Mouse (Mus musculus): ENCODE results near the gene Trpm4. TPM values are rescaled to one million over a fixed set of nuclear protein-coding genes. Genes with fewer than 3 reads are reported as not detected.

Gene Trpm4
- polyA plus RNA-seq, 1 experiment from 2014 or later = 9.3 TPM

DNA sequence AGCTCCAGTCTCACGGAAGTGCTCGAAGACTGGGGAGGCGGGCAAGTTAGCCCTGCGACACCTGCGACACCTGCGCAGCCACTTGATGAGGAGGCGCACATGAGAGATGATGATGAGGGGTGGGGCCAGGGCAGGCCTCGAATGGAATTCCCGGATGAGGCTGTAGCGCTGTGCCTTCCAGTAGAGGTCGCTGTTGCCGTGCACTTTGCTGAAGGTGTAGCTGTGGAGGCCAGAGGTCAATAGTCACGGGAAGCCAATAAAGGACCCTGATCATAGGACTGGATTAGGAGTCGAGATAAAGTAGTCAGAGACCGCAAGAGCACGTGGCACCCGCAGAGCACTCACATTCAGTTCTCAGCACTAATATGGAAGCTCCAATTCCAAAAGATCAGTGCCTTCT is 28.3 kb downstream of the Trpm4 start:
- Histone ChIP-seq H3K9me3 (no peaks in the 10 kb centered on the region), H3K4me2 (replicated peaks) (peak overlapping the region; percentile 38), H3K4me3 (peak overlapping the region; percentile 27), H3K9ac (replicated peaks) (no peak overlapping the region), H3K4me1 (peaks cover 28% of the 10 kb centered on the region), H3K27me3 (no peaks in the 10 kb centered on the region), H3K27ac (replicated peaks) (no peak overlapping the region), H3K36me3 (no peaks in the 10 kb centered on the region)
- WGBS = 3% methylated on average over 17 of the region's 17 CpGs
- no peak for ATAC-seq (replicated peaks)

DNA sequence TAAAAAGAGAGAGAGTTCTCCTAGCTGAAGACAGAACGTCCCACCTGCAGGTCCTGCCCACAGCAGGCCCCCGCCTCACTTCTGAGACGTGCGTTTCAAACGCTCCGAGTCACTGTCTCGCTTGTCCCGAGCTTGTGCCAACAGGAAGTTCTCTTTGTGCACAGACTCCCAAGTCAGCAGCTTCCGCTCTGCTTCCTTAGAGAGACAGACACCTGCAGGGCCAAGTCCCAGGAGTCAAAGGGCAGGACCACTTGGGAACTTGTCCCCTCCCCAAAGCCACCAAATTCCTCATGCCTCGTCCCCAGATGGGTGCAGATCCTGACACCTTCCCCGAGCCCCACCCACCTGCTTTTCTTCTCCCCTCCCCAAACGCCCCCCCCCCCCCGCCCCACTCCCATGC is 28.7 kb downstream of the Trpm4 start:
- no peaks in the 10 kb centered on the region for H3K27me3 ChIP-seq
- no peak for ATAC-seq (replicated peaks)
- peak overlapping the region; percentile 38 for H3K4me2 ChIP-seq (replicated peaks)
- H3K27ac ChIP-seq (replicated peaks) = no peak overlapping the region
- H3K36me3 ChIP-seq = no peaks in the 10 kb centered on the region
- H3K9me3 ChIP-seq = no peaks in the 10 kb centered on the region
- 13% methylated on average over 11 of the region's 13 CpGs for WGBS
- peaks cover 32% of the 10 kb centered on the region for H3K4me1 ChIP-seq
- peak overlapping the region; percentile 27 for H3K4me3 ChIP-seq
- no peak overlapping the region for H3K9ac ChIP-seq (replicated peaks)

DNA sequence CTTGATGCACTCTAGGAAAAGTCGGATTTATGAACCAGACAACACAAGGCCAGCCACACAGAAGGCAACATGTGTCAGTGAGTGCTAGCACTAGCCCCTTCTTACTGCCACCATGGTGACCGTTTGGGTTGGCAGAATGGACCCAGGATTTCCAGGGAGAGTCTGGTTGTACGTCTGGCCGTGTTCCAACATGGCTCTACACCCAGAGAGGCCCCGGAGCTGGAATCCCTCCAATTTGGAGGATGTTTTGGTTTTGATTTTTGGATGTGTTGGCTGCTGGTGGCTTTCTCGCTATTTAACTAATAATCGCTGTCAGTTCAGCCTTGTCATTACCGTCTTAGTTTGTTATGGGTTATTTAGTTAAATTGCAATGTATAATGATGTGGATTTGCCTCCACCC is 31.0 kb downstream of the Trpm4 start:
- Histone ChIP-seq H3K36me3 (no peaks in the 10 kb centered on the region), H3K27me3 (no peaks in the 10 kb centered on the region), H3K4me2 (replicated peaks) (no peak overlapping the region), H3K27ac (replicated peaks) (no peak overlapping the region), H3K9ac (replicated peaks) (no peak overlapping the region), H3K9me3 (no peaks in the 10 kb centered on the region), H3K4me1 (peaks cover 33% of the 10 kb centered on the region), H3K4me3 (no peak overlapping the region)
- WGBS = 30% methylated on average over 8 of the region's 8 CpGs
- ATAC-seq (replicated peaks) = no peak

DNA sequence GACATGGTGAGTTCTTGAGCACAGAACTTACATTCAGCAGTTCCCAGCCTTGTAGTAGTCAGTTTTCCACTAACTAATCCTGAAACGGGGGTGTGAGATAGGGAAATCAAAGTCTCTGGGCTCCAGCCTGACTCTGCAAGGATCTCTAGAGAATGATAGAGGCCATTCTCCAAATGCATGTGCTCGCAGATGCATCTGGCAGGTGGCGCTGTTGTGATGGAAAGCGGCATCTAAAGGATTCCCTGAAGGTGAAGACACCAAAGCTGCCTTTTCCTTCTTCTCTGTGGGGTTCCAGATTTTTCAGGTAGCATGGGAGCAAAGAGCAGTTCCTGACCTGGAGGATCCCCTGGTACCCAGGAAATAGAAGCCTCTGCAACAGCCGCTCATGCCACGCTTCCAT is 33.3 kb downstream of the Trpm4 start:
- Histone ChIP-seq H3K36me3 (no peaks in the 10 kb centered on the region), H3K9me3 (no peaks in the 10 kb centered on the region), H3K4me1 (peaks cover 30% of the 10 kb centered on the region), H3K27ac (replicated peaks) (no peak overlapping the region), H3K4me3 (no peak overlapping the region), H3K9ac (replicated peaks) (no peak overlapping the region), H3K4me2 (replicated peaks) (no peak overlapping the region), H3K27me3 (no peaks in the 10 kb centered on the region)
- 0 out of 2 replicates have a peak, but pooled peaks have one; percentile 2 for ATAC-seq (replicated peaks)
- WGBS = 17% methylated on average over 6 of the region's 6 CpGs

DNA sequence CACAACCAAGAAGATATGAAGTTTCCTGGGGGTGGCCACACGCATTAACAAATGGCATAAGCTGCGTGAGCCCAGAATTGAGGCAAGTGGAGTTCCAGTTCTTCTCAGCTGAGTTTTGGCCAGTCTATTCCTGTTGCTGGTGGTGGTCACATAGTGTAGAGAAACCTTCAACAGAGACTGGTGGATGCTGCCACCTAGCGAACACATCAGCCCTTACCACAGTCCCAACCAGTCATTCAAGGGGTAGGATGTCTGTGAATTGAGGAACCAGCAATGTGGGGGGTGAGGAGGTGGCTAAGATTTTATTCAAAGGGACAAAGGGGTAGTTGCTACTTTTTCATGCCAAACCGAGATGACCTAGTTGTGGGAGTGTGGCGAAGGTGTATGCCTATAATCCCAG is 33.8 kb downstream of the Trpm4 start:
- ATAC-seq (replicated peaks) = peak; percentile 91
- Histone ChIP-seq H3K27ac (replicated peaks) (no peak overlapping the region), H3K36me3 (no peaks in the 10 kb centered on the region), H3K4me1 (peaks cover 25% of the 10 kb centered on the region), H3K27me3 (no peaks in the 10 kb centered on the region), H3K9ac (replicated peaks) (no peak overlapping the region), H3K4me3 (no peak overlapping the region), H3K9me3 (no peaks in the 10 kb centered on the region), H3K4me2 (replicated peaks) (no peak overlapping the region)
- WGBS = 14% methylated on average over 5 of the region's 5 CpGs

DNA sequence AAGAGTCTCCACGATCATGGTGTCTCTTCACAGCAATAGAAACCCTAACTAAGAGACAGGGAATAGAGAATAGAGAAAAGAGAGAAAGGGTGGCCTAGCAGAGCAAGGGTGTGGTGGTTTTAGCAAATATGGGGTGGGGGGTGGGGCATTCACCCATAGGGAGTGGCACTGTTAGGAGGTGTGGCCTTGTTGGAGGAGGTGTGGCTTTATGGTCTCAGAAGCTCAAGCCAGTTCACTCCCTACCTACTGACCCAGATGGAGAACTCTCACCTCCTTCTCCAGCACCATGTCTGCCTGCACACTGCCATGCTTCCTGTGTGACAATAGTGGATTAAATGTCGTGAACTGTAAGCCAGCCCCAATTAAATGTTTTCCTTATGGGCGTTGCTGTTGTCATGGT is 36.0 kb downstream of the Trpm4 start:
- Histone ChIP-seq H3K36me3 (no peaks in the 10 kb centered on the region), H3K4me1 (peaks cover 10% of the 10 kb centered on the region), H3K9ac (replicated peaks) (no peak overlapping the region), H3K9me3 (no peaks in the 10 kb centered on the region), H3K4me2 (replicated peaks) (no peak overlapping the region), H3K27ac (replicated peaks) (no peak overlapping the region), H3K27me3 (0 out of 2 replicates have a peak, but pooled peaks cover 4% of the 10 kb centered on the region), H3K4me3 (no peak overlapping the region)
- 63% methylated on average over 3 of the region's 3 CpGs for WGBS
- no peak for ATAC-seq (replicated peaks)

DNA sequence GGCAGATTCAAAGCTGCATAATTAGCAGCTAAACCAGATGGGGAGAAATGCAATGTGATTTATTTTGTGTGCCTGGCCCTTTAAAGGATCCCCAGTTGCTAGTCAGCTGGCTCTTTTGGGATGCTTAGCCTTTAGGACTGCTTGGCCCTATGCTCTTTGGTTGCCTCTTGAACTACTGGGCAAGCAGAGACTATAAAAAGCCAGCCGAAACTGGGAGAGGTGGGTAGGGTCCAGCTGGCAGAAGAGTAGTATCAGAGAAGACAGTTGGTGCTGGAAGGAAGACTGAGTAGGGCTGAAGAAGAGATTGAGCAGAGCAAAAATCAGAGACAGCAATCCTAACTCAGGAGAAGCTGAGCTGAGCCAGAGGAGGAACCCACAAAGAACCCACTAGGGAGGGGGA is 37.0 kb downstream of the Trpm4 start:
- H3K4me3 ChIP-seq = no peak overlapping the region
- no peaks in the 10 kb centered on the region for H3K9me3 ChIP-seq
- no peak for ATAC-seq (replicated peaks)
- no peak overlapping the region for H3K9ac ChIP-seq (replicated peaks)
- H3K27ac ChIP-seq (replicated peaks) = no peak overlapping the region
- no peak overlapping the region for H3K4me2 ChIP-seq (replicated peaks)
- no peaks in the 10 kb centered on the region for H3K36me3 ChIP-seq
- peaks cover 8% of the 10 kb centered on the region; the same call in 1 of the 2 replicates for H3K4me1 ChIP-seq
- WGBS = 76% methylated on average over 1 of the region's 1 CpGs
- 0 out of 2 replicates have a peak, but pooled peaks cover 4% of the 10 kb centered on the region for H3K27me3 ChIP-seq

DNA sequence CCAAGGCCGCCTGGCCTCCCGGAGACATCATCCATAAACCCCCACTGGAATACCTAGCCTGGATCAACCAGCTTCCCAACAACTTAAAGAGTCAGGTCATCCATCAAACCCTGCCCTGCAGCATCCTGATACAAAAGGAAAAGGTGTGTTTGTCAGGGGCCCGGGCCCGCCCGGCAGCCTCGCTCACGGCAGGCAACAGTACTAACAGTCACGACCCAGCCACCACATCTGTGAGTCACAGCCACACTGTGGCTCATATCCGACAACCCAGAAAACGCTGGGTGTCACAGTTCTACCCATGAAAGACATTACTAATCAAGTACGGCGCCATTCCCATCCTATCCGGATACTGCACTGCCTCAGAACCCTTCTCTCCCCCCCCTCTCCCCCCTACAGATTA is 47.1 kb downstream of the Trpm4 start:
- Histone ChIP-seq H3K27me3 (no peaks in the 10 kb centered on the region), H3K27ac (replicated peaks) (no peak overlapping the region), H3K36me3 (no peaks in the 10 kb centered on the region), H3K4me2 (replicated peaks) (no peak overlapping the region), H3K4me1 (no peaks in the 10 kb centered on the region), H3K9ac (replicated peaks) (no peak overlapping the region), H3K4me3 (no peak overlapping the region), H3K9me3 (no peaks in the 10 kb centered on the region)
- 89% methylated on average over 13 of the region's 13 CpGs for WGBS
- ATAC-seq (replicated peaks) = no peak

DNA sequence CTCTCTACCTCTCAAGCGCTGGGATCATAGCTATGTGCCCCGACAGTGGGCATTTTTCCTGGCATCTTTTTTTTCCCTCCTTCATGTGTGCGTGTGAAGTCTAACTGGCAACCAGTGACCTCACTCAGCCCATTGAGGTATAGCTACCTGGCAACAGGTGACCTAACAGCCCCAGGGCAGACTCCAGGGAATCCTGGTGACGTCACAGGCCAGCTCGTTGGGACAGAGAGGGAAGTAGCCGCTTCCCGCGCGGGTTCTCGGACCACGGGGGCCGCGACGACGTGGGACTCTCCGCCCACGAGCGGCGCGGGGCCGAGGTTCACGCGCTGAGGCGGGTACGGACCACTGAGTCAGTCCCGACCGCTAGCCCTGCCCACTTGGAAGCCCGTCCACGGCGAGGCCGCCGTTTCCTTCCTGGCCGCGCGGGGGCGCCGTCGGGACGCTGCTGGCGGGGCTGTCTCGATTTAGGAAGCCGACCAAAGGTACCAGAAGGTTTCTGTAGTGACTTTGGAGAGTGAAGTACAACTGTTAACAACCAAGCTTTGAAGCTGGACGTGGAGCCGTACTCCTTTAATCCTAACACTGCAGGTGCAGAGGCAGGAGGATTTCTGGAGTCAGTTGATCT is 56.3 kb downstream of the Trpm4 start, which contains the start of gene Slc6a21:
Slc6a21 (plus strand) TSS at position 378 of the 625 bp plus-strand sequence.
- Histone ChIP-seq H3K9me3 (no peaks in the 10 kb centered on the region), H3K36me3 (no peaks in the 10 kb centered on the region), H3K4me3 (peak within 1 kb of the TSS; percentile 33), H3K9ac (replicated peaks) (no peak within 1 kb of the TSS), H3K27me3 (peaks cover 10% of the 10 kb centered on the region), H3K4me1 (peaks cover 4% of the 10 kb centered on the region), H3K4me2 (replicated peaks) (peak within 1 kb of the TSS; percentile 57), H3K27ac (replicated peaks) (no peak within 1 kb of the TSS)
- no peak for ATAC-seq (replicated peaks)
- 6% methylated on average over 44 of the region's 44 CpGs for WGBS

DNA sequence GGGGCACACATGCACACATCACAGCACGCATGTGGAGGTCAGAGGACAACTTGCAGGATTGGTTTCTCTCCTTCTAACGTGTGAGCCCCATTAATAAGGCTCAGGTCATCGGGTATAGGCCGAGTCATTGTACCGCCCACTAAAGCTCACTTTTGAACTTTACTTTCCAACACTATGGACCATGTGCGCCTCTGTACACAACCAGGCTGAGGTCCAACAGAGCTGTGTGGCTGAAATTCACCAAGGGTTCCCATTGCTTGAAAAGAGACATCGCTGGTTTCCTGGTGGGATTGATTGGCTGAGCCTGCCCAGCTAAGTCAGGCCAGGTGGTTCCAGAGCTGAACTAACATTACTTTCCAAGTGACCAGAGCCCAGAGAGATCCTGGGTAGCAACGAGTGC is 59.9 kb downstream of the Trpm4 start:
- Histone ChIP-seq H3K4me3 (no peak overlapping the region), H3K27me3 (peaks cover 7% of the 10 kb centered on the region), H3K9me3 (no peaks in the 10 kb centered on the region), H3K9ac (replicated peaks) (no peak overlapping the region), H3K27ac (replicated peaks) (no peak overlapping the region), H3K36me3 (no peaks in the 10 kb centered on the region), H3K4me2 (replicated peaks) (no peak overlapping the region), H3K4me1 (peaks cover 4% of the 10 kb centered on the region)
- ATAC-seq (replicated peaks) = no peak
- WGBS = 92% methylated on average over 8 of the region's 8 CpGs

DNA sequence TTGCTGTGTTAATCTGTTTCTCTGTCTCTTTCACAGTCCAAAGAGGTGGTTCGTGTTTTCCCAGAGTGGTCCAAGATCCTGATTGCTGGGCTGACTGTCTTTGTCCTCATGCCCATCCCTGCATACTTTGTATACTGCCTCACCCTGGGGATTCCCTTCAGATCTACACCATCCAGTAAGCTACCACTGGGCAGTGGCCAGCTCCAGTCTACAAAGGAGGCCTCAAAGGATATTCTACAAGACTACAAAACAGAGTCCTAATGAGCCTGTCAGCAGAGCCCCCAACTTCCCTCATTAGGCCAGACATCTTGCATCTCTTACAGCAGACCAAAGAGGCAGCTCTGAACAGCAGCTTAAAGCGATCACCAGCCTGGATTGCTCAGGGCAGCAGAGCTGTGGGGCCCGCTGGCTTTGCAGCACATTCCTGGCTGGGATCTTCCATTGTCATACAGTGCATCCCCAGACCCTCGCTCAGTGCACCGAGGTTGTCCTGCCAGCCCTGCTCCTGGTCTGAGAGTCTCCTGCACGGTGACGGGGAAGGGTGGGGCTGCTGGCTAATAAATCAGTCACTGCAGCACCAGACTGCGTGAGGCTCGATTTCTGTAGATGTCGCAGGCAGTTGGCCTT is 60.7 kb downstream of the Trpm4 start:
- Histone ChIP-seq H3K4me3 (no peak overlapping the region), H3K4me1 (peaks cover 4% of the 10 kb centered on the region), H3K27me3 (peaks cover 7% of the 10 kb centered on the region), H3K9me3 (no peaks in the 10 kb centered on the region), H3K4me2 (replicated peaks) (no peak overlapping the region), H3K27ac (replicated peaks) (no peak overlapping the region), H3K9ac (replicated peaks) (no peak overlapping the region), H3K36me3 (no peaks in the 10 kb centered on the region)
- ATAC-seq (replicated peaks) = 0 out of 2 replicates have a peak, but pooled peaks have one; percentile 43
- 29% methylated on average over 10 of the region's 10 CpGs for WGBS

DNA sequence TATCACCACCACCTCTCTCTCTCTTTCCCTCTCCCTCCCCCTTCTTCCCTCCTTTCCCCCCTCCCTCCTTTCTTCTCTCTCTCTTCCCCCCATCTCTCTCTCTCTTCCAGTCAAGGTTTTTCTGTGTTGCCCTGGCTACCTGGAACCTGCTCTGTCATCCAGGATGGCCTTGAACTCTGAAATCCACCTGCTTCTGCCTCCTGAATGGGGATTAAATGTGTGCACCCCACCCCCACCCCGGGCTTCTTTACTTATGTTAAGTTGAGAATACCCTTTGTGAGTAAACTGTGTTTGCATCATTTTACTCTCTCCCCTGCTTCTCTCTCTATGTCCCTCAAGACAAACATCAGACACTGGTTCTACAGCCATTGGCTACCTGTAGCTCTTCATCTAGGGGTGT is 68.1 kb downstream of the Trpm4 start:
- Histone ChIP-seq H3K4me1 (peaks cover 9% of the 10 kb centered on the region; the same call in 1 of the 2 replicates), H3K9ac (replicated peaks) (no peak overlapping the region), H3K4me3 (no peak overlapping the region), H3K36me3 (no peaks in the 10 kb centered on the region), H3K27me3 (no peaks in the 10 kb centered on the region), H3K27ac (replicated peaks) (no peak overlapping the region), H3K4me2 (replicated peaks) (no peak overlapping the region), H3K9me3 (no peaks in the 10 kb centered on the region)
- ATAC-seq (replicated peaks) = no peak
- WGBS = 71% methylated on average over 1 of the region's 1 CpGs

All from forebrain, embryonic 15.5 days (tissue).